ENCODE assay signal across 9 mouse cellular contexts in genomic region chr7:142034198-142034597, GRCm38 (mm10). TPM values are rescaled to one million over a fixed set of nuclear protein-coding genes. Genes with fewer than 3 reads are reported as not detected.
DNase-seq lines count a peak whose midpoint lies in the region; ATAC-seq and TF ChIP-seq lines count a peak whose summit lies in the region.
"Had no signal": no experiment of that assay in that cellular context is flagged by ENCODE, and none has a peak within 500 bp of the region (broad histone marks: within the 10 kb centered on the region; RNA-seq: fewer than 3 reads in every experiment).

No protein-coding gene starts in this region.

- H3K4me3 ChIP-seq in liver, adult 2 months (ENCODE audit: insufficient read depth, low read depth, low read length), result no peak overlapping the region
- no peak overlapping the region for H3K4me3 ChIP-seq in liver, embryonic 12.5 days
- H3K4me3 ChIP-seq in small intestine, adult 2 months (ENCODE audit: low read depth, low read length), result no peak overlapping the region
- H3K4me3 ChIP-seq: stomach, embryonic 15.5 days had no signal

- H3K27ac ChIP-seq in liver, adult 2 months (replicated peaks; ENCODE audit: insufficient read depth, low read depth, low read length), result no peak overlapping the region
- H3K27ac ChIP-seq in liver, embryonic 12.5 days, result no peak overlapping the region
- H3K27ac ChIP-seq in small intestine, adult 2 months (ENCODE audit: insufficient read depth, low read depth, low read length), result peak overlapping the region; percentile 60
- H3K27ac ChIP-seq: stomach, embryonic 15.5 days had no signal

- no peak for TF ChIP-seq CTCF in liver, adult 2 months (IDR thresholded peaks at IDR 0.05; ENCODE audit: low read depth, low read length)
- TF ChIP-seq CTCF in small intestine, adult 2 months (IDR thresholded peaks at IDR 0.05; ENCODE audit: extremely low read depth, insufficient read length, insufficient replicate concordance, low read depth, low read length), result no peak

- DNase-seq in liver, adult 2 months (ENCODE audit: extremely low read depth, low read depth, low spot score), result peak; percentile 44
- DNase-seq in gastrocnemius, postnatal 10 days, result peak; percentile 48
- peak; percentile 50 for DNase-seq in kidney, adult 9 months
- DNase-seq in left cerebral cortex, adult 8-10 months (ENCODE audit: low spot score in 2 of 2), result no peak
- no peak for DNase-seq in right cerebral cortex, adult 2 months (ENCODE audit: low spot score in 2 of 2)

- no peak overlapping the region for H3K9ac ChIP-seq in liver, adult 2 months (ENCODE audit: low read depth, low read length)
- H3K9ac ChIP-seq in liver, embryonic 12.5 days, result no peak overlapping the region
- H3K9ac ChIP-seq: stomach, embryonic 15.5 days had no signal

- H3K9me3 ChIP-seq in liver, embryonic 12.5 days (replicated peaks), result no peaks in the 10 kb centered on the region
- H3K9me3 ChIP-seq: stomach, embryonic 15.5 days had no signal

- H3K79me2 ChIP-seq in liver, adult 2 months (ENCODE audit: control insufficient read depth, insufficient read depth, low read length), result peaks cover 50% of the 10 kb centered on the region

- no peaks in the 10 kb centered on the region for H3K36me3 ChIP-seq in liver, adult 2 months (ENCODE audit: control insufficient read depth, insufficient read depth, low read length)
- peaks cover 14% of the 10 kb centered on the region; the same call in 1 of the 2 replicates for H3K36me3 ChIP-seq in liver, embryonic 12.5 days
- H3K36me3 ChIP-seq in small intestine, adult 2 months (ENCODE audit: control insufficient read depth, insufficient read depth, low read length), result no peaks in the 10 kb centered on the region; the same call in 1 of the 2 replicates
- H3K36me3 ChIP-seq: stomach, embryonic 15.5 days had no signal

- 60% methylated on average over 2 of the region's 2 CpGs for WGBS in liver, adult 2 months
- WGBS in liver, embryonic 12.5 days (ENCODE audit: insufficient replicate concordance), result 71% methylated on average over 2 of the region's 2 CpGs
- 18% methylated on average over 2 of the region's 2 CpGs for WGBS in small intestine, adult 2 months

- no peaks in the 10 kb centered on the region for H3K27me3 ChIP-seq in liver, adult 2 months (ENCODE audit: control insufficient read depth, insufficient read depth, low read length)
- no peaks in the 10 kb centered on the region for H3K27me3 ChIP-seq in liver, embryonic 12.5 days (replicated peaks)
- no peaks in the 10 kb centered on the region for H3K27me3 ChIP-seq in small intestine, adult 2 months (ENCODE audit: control insufficient read depth, insufficient read depth, low read length)
- H3K27me3 ChIP-seq: stomach, embryonic 15.5 days had no signal

- no peak for ATAC-seq in liver, embryonic 12.5 days
- no peak for ATAC-seq in granulocyte monocyte progenitor cell, adult 5-6 weeks (replicated peaks; ENCODE audit: poor library complexity, severe bottlenecking)

- peaks cover 10% of the 10 kb centered on the region for H3K4me1 ChIP-seq in liver, adult 2 months (ENCODE audit: control insufficient read depth, insufficient read depth, low read length)
- 0 out of 2 replicates have a peak, but pooled peaks cover 10% of the 10 kb centered on the region for H3K4me1 ChIP-seq in liver, embryonic 12.5 days
- H3K4me1 ChIP-seq in small intestine, adult 2 months (ENCODE audit: control insufficient read depth, insufficient read depth, insufficient read length, low read length), result peaks cover 56% of the 10 kb centered on the region; the same call in 1 of the 2 replicates

- TF ChIP-seq POLR2A in liver, adult 2 months (IDR thresholded peaks at IDR 0.05; ENCODE audit: extremely low read depth, insufficient read depth, low read length), result no peak
- TF ChIP-seq POLR2A in small intestine, adult 2 months (IDR thresholded peaks at IDR 0.05; ENCODE audit: low read depth, low read length), result peak; percentile 65; the same call in 1 of the 2 replicates

- H3K4me2 ChIP-seq in liver, embryonic 12.5 days, result no peak overlapping the region
- H3K4me2 ChIP-seq: stomach, embryonic 15.5 days had no signal

RNA-seq across cellular contexts. Expression of gene Mob2, which starts 26.7 kb away (rescaled TPM):
- total RNA-seq in liver, adult 2 months (2014; rRNA removed), result 26.2 and 27.6 TPM in 2 replicates
- 24.0 and 26.4 TPM in 2 replicates for polyA plus RNA-seq in liver, adult 2 months (2012; rRNA removed)
- polyA plus RNA-seq in liver, embryonic 12.5 days (2016; fragmentation: Nextera tagmentation; extraction: Ambion mirVana), result 62.9 and 64.6 TPM in 2 replicates
- 10 to 100 TPM; 30.1 to 36.7 TPM for total RNA-seq in gastrocnemius, postnatal 10 days (2021)
- polyA plus RNA-seq in small intestine, adult 2 months (2012; rRNA removed), result 26.1 and 31.8 TPM in 2 replicates
- 10 to 100 TPM; 32.6 to 34.9 (median 33.7) TPM for total RNA-seq in left cerebral cortex, adult 8-10 months (2022)
- 57.8 and 60.9 TPM in 2 replicates for total RNA-seq in granulocyte monocyte progenitor cell, adult 5-6 weeks (2014; fragmentation: Nextera tagmentation)
- total RNA-seq in granulocyte monocyte progenitor cell, adult 5-6 weeks (2017), result 51.2 and 63.4 TPM in 2 replicates

Comparison
In these comparisons a context has a peak if more than half of its experiments do, and no peak if none do; other contexts are left out.
1. DNase-seq: peak in liver, adult 2 months (single experiment), gastrocnemius, postnatal 10 days (single experiment) and kidney, adult 9 months (single experiment); none in left cerebral cortex, adult 8-10 months (0 of 2) and right cerebral cortex, adult 2 months (0 of 2).